Mouse (Mus musculus) myocyte (in vitro differentiated cells): ENCODE measurements around the gene Tm7sf3.

Experiments used
- E2F4 ChIP-seq: IDR thresholded peaks from one replicate; pipeline ENCODE4 v1.6.1; 2011; ENCODE audit warnings: mild to moderate bottlenecking, control low read depth, moderate library complexity; ENCODE audit not compliant: insufficient read depth
- MAX ChIP-seq: IDR thresholded peaks from one replicate; pipeline ENCODE4 v1.6.1; 2011; ENCODE audit warnings: low read depth, mild to moderate bottlenecking, control low read depth
- POLR2A ChIP-seq: IDR thresholded peaks from one replicate; pipeline ENCODE4 v1.6.1; 2011; ENCODE audit warnings: low read depth, mild to moderate bottlenecking, control low read depth, moderate library complexity; ENCODE audit not compliant: insufficient read length
- POLR2AphosphoS2 ChIP-seq: IDR thresholded peaks from one replicate; pipeline ENCODE4 v1.6.1; 2011; ENCODE audit warnings: low read depth, control low read depth; ENCODE audit not compliant: insufficient read length
- TCF12 ChIP-seq: IDR thresholded peaks from one replicate; pipeline ENCODE4 v1.6.1; 2011; ENCODE audit warnings: mild to moderate bottlenecking, control low read depth; ENCODE audit not compliant: poor library complexity, insufficient read depth, severe bottlenecking
- TCF3 ChIP-seq: IDR thresholded peaks from one replicate; pipeline ENCODE4 v1.6.1; 2011; ENCODE audit warnings: low read depth, control low read depth; ENCODE audit not compliant: insufficient read length
- USF1 ChIP-seq: IDR thresholded peaks from one replicate; pipeline ENCODE4 v1.6.1; 2011; ENCODE audit warnings: low read depth, mild to moderate bottlenecking, control low read depth, moderate library complexity

DNA sequence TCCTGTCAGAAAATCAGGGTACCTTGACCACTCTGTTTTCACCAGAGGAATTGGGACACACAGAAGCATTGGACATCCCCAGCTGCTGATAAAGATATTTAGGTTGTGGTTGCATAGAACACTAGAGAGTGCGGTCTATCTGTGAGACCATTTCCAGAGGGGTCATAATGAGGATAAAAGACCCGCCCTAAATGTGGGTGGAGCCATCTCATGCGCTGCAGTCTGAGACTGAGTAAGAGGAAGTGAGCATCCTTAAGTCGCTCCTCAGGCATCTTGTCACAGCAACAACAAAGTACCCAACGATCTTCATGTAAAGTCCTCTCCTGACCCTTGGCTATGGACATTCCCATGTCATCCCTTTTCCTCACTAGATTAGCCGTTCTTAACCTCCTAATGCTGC lies 24.2 kb upstream of the Tm7sf3 start:
- TF ChIP-seq MAX (no peak), USF1 (no peak), E2F4 (no peak), POLR2A (no peak), TCF12 (no peak), TCF3 (no peak), POLR2AphosphoS2 (no peak)
